24 mouse cellular contexts compared by ENCODE assay signal in genomic region chr6:120062934-120063333, GRCm38 (mm10). TPM values are rescaled to one million over a fixed set of nuclear protein-coding genes. Genes with fewer than 3 reads are reported as not detected.
A peak's percentile ranks its signal among the peaks of the same experiment; 100 is the strongest.
DNase-seq lines count a peak whose midpoint lies in the region; TF ChIP-seq lines count a peak whose summit lies in the region.
"Had no signal": no experiment of that assay in that cellular context is flagged by ENCODE, and none has a peak within 500 bp of the region (broad histone marks: within the 10 kb centered on the region; RNA-seq: fewer than 3 reads in every experiment).

No protein-coding gene starts in this region.

- H3K27ac ChIP-seq in layer of hippocampus, adult 2 months, result peak overlapping the region; percentile 68
- H3K27ac ChIP-seq: limb, embryonic 10.5 days; limb, embryonic 15.5 days; liver, embryonic 14.5 days; stomach, embryonic 15.5 days had no signal

- TF ChIP-seq CTCF in layer of hippocampus, adult 2 months (conservative IDR thresholded peaks at IDR 0.05), result no peak

- no peak overlapping the region for H3K4me3 ChIP-seq in layer of hippocampus, adult 2 months
- H3K4me3 ChIP-seq: limb, embryonic 10.5 days; limb, embryonic 15.5 days; stomach, embryonic 15.5 days had no signal

- peak; percentile 5 for DNase-seq in cerebellum, adult 9-11 months
- DNase-seq in cerebellum, postnatal 36 days, result no peak
- DNase-seq in layer of hippocampus, adult 2 months (ENCODE audit: low spot score in 2 of 2), result peak in 1 of 2 experiments; percentile 3
- no peak for DNase-seq in layer of hippocampus, postnatal 10 days (ENCODE audit: low spot score in 2 of 2)
- DNase-seq in 3134 (ENCODE audit: extremely low read depth, insufficient read length, low spot score), result peak; percentile 16
- peak; percentile 10 for DNase-seq in layer of hippocampus, adult 9-10 months (ENCODE audit: low spot score)
- no peak for DNase-seq in T-cell, adult 2 months (ENCODE audit: low spot score)
- no peak for DNase-seq in lung, postnatal 4 days
- DNase-seq: adrenal gland, adult 2 months; adrenal gland, postnatal 36 days; cerebellum, postnatal 14 days; gastrocnemius, postnatal 10 days; kidney, adult 2 months; kidney, postnatal 36 days; lung, adult 2 months; lung, postnatal 10 days; midbrain, embryonic 14.5 days; right cerebral cortex, postnatal 14 days; thymus, postnatal 14 days had no signal

RNA-seq across cellular contexts. Expression of gene Wnk1, which starts 24.5 kb away (rescaled TPM):
- 100 to 1,000 TPM; 185 to 194 TPM for total RNA-seq in layer of hippocampus, adult 2 months (2021)
- total RNA-seq in layer of hippocampus, postnatal 10 days (2021), result 100 to 1,000 TPM; 143 to 145 TPM

RNA-seq across cellular contexts. Expression of gene Ninj2, which starts 30.2 kb away (rescaled TPM):
- total RNA-seq in layer of hippocampus, adult 2 months (2021), result under 1 TPM; 0.74 to 0.91 TPM
- total RNA-seq in layer of hippocampus, postnatal 10 days (2021), result under 1 TPM in 1 of 2 experiments, not detected in 1; 0.56 TPM
- total RNA-seq: adrenal gland, adult 2 months; adrenal gland, postnatal 36 days; gastrocnemius, postnatal 10 days; heart, postnatal 25 days had no signal

Comparison
In these comparisons a context has a peak if more than half of its experiments do, and no peak if none do; other contexts are left out.
1. DNase-seq: peak in cerebellum, adult 9-11 months (single experiment), 3134 (single experiment) and layer of hippocampus, adult 9-10 months (single experiment); none in cerebellum, postnatal 36 days (0 of 2), layer of hippocampus, postnatal 10 days (0 of 2), T-cell, adult 2 months (single experiment) and lung, postnatal 4 days (0 of 2).